Mouse (Mus musculus): ENCODE results near the gene Golim4.

GRCm38 (mm10) chr3:75891581-75891980, 65.2 kb downstream of the Golim4 start:
- no peak for TF ChIP-seq CTCF (IDR thresholded peaks at IDR 0.05; ENCODE audit: low read depth)
- TF ChIP-seq EP300 (optimal IDR thresholded peaks at IDR 0.05), result no peak

Data from stomach, postnatal 0 days (tissue).